Mouse (Mus musculus): ENCODE results near the gene Skiv2l. TPM values are rescaled to one million over a fixed set of nuclear protein-coding genes. Genes with fewer than 3 reads are reported as not detected.

Gene Skiv2l
- polyA plus RNA-seq, 1 experiment from 2014 or later, result 24.3 TPM

DNA sequence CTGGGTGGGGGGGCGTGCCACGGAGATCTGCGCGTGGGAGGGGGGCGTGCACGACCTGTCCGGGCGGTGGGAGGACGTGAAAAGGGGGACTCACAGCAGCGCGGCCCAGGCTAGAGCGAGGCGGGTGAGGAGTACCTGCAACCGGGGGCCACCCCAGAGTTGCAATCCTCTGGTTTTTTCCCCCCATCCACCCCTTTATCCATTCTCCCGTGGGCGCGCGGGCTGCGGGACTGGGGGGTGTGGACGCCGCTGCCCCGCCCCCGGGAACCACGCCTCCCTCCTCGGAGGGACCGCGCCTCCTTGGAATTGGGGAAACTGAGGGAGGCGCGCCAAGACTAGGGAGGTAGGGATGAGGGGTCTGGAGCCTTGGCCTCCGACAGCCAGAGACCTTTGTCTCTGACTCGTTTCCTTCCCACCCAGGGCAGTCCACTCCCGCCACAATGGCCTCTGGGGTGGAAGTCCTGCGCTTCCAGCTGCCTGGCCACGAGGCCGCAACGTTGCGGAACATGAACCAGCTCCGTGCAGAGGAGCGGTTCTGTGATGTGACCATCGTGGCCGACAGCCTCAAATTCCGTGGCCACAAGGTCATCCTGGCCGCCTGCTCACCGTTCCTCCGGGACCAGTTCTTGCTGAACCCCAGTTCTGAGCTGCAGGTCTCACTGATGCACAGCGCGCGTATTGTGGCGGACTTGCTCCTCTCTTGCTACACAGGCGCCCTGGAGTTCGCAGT, 45.0 kb upstream of the Skiv2l start:
- H3K9me3 ChIP-seq (replicated peaks; ENCODE audit: control insufficient read depth, low read length), result no peaks in the 10 kb centered on the region
- no peaks in the 10 kb centered on the region for H3K27me3 ChIP-seq (ENCODE audit: control insufficient read depth, insufficient read depth, low read length)
- ATAC-seq (replicated peaks; ENCODE audit: insufficient number of reproducible peaks, low FRiP score, low TSS enrichment), result peak; percentile 6; the same call in 1 of the 2 replicates
- 10% methylated on average over 51 of the region's 51 CpGs for WGBS (ENCODE audit: insufficient replicate concordance)
- H3K9ac ChIP-seq (ENCODE audit: low read depth, low read length), result peak overlapping the region; percentile 96
- peak overlapping the region; percentile 92 for H3K4me2 ChIP-seq
- peaks cover 9% of the 10 kb centered on the region for H3K36me3 ChIP-seq (ENCODE audit: control insufficient read depth, insufficient read depth, low read length)
- peaks cover 29% of the 10 kb centered on the region for H3K4me1 ChIP-seq (ENCODE audit: control insufficient read depth, insufficient read depth, low read length)
- H3K27ac ChIP-seq (ENCODE audit: low read depth, low read length), result peak overlapping the region; percentile 89
- H3K4me3 ChIP-seq (ENCODE audit: low read depth, low read length), result peak overlapping the region; percentile 95

DNA sequence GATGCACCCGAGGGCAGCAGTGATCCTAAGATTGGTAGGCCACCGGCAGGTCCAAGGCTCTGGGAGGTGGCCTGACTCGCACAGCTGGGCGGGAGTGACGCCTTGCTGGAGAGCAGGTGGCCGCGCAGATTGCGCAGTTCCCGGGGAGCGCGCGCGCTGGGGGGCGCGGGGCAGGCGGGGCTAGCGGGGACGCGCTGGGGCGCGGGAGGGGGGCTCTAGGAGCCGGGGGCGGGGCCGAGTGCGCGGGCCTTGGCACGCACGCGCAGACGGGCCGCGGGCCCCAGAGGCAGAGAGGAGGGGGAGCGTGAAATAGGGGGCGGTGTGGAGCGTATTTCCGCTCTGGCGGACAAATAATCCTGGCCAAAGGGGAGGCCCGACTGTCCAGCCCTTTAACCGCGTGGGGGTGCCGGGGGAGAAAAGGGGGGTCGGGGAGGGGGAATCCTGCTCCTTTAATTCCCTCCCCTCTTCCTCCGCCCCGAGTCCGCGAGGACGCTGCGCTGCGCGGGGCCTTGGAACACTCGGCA, 44.1 kb upstream of the Skiv2l start:
- peaks cover 29% of the 10 kb centered on the region for H3K4me1 ChIP-seq (ENCODE audit: control insufficient read depth, insufficient read depth, low read length)
- no peaks in the 10 kb centered on the region for H3K9me3 ChIP-seq (replicated peaks; ENCODE audit: control insufficient read depth, low read length)
- peak overlapping the region; percentile 92 for H3K4me2 ChIP-seq
- 2% methylated on average over 37 of the region's 51 CpGs for WGBS (ENCODE audit: insufficient replicate concordance)
- H3K27me3 ChIP-seq (ENCODE audit: control insufficient read depth, insufficient read depth, low read length), result no peaks in the 10 kb centered on the region
- ATAC-seq (replicated peaks; ENCODE audit: insufficient number of reproducible peaks, low FRiP score, low TSS enrichment), result peak; percentile 81
- peak overlapping the region; percentile 89 for H3K27ac ChIP-seq (ENCODE audit: low read depth, low read length)
- peak overlapping the region; percentile 96 for H3K9ac ChIP-seq (ENCODE audit: low read depth, low read length)
- H3K4me3 ChIP-seq (ENCODE audit: low read depth, low read length), result peak overlapping the region; percentile 95
- peaks cover 9% of the 10 kb centered on the region for H3K36me3 ChIP-seq (ENCODE audit: control insufficient read depth, insufficient read depth, low read length)

DNA sequence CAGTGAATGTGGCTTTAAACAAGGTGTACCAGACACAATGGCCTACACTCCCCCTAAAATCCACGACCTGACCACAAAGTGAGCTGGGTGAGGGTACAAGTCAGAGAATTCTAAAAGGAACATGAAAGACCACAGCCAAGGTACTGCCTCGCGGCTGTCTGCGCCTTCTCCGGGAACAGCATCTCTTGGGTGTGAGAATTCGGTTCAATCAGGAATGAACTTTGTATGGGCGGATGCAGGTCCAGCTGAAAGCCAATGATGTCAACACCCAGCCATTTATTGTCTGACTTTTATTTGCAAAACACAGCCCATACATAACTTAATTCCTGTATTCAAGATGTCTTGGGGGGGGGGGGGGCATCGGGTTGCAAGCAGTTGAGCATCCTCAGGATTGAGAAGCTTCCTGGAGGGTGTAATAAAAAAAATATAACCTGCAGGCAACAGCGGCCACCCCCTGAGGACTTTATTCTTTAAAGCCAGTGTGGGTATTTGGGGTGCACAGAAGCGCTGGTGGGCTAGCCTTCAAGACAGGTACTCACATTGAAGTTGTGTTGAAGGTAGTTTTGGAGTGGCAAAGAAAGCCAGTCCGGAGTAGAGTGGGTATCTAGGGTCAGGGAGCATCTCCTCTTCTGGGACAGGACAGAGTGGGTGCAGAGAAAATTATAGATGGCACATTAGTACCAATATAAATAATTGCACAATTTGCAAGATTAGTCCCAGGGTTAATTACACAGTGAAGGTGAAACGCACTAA, 43.2 kb upstream of the Skiv2l start:
- 75% methylated on average over 12 of the region's 12 CpGs for WGBS (ENCODE audit: insufficient replicate concordance)
- 0 out of 2 replicates have a peak overlapping the region, but pooled peaks have one; percentile 96 for H3K9ac ChIP-seq (ENCODE audit: low read depth, low read length)
- H3K9me3 ChIP-seq (replicated peaks; ENCODE audit: control insufficient read depth, low read length), result no peaks in the 10 kb centered on the region
- peaks cover 9% of the 10 kb centered on the region for H3K36me3 ChIP-seq (ENCODE audit: control insufficient read depth, insufficient read depth, low read length)
- ATAC-seq (replicated peaks; ENCODE audit: insufficient number of reproducible peaks, low FRiP score, low TSS enrichment), result no peak
- peak overlapping the region; percentile 95 for H3K4me3 ChIP-seq (ENCODE audit: low read depth, low read length)
- H3K27me3 ChIP-seq (ENCODE audit: control insufficient read depth, insufficient read depth, low read length), result no peaks in the 10 kb centered on the region
- peaks cover 29% of the 10 kb centered on the region for H3K4me1 ChIP-seq (ENCODE audit: control insufficient read depth, insufficient read depth, low read length)
- peak overlapping the region; percentile 89 for H3K27ac ChIP-seq (ENCODE audit: low read depth, low read length)
- H3K4me2 ChIP-seq, result peak overlapping the region; percentile 92

DNA sequence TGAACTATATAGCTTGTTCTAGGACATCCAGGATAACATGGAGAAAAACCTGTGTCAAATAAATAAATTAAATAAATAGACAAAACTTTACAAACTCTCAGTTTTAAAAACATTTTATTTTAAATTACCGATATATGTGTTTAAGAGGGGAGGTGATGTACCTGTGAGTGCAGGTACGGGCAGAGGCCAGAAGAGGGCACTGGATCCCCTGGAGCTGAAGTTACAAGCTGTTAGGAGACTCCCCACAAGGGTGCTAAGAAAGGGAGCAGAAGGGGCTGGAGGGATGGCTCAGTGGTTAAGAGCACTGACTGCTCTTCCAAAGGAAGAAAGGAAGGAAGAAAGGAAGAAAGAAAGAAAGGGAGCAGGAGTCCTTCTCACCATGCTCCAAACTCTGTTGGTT, 41.4 kb upstream of the Skiv2l start:
- Histone ChIP-seq H3K36me3 (ENCODE audit: control insufficient read depth, insufficient read depth, low read length) (peaks cover 8% of the 10 kb centered on the region), H3K27me3 (ENCODE audit: control insufficient read depth, insufficient read depth, low read length) (no peaks in the 10 kb centered on the region), H3K4me2 (no peak overlapping the region), H3K9me3 (replicated peaks; ENCODE audit: control insufficient read depth, low read length) (no peaks in the 10 kb centered on the region), H3K9ac (ENCODE audit: low read depth, low read length) (no peak overlapping the region), H3K4me1 (ENCODE audit: control insufficient read depth, insufficient read depth, low read length) (peaks cover 17% of the 10 kb centered on the region), H3K27ac (ENCODE audit: low read depth, low read length) (no peak overlapping the region), H3K4me3 (ENCODE audit: low read depth, low read length) (no peak overlapping the region)
- 92% methylated on average over 2 of the region's 2 CpGs for WGBS (ENCODE audit: insufficient replicate concordance)
- no peak for ATAC-seq (replicated peaks; ENCODE audit: insufficient number of reproducible peaks, low FRiP score, low TSS enrichment)

DNA sequence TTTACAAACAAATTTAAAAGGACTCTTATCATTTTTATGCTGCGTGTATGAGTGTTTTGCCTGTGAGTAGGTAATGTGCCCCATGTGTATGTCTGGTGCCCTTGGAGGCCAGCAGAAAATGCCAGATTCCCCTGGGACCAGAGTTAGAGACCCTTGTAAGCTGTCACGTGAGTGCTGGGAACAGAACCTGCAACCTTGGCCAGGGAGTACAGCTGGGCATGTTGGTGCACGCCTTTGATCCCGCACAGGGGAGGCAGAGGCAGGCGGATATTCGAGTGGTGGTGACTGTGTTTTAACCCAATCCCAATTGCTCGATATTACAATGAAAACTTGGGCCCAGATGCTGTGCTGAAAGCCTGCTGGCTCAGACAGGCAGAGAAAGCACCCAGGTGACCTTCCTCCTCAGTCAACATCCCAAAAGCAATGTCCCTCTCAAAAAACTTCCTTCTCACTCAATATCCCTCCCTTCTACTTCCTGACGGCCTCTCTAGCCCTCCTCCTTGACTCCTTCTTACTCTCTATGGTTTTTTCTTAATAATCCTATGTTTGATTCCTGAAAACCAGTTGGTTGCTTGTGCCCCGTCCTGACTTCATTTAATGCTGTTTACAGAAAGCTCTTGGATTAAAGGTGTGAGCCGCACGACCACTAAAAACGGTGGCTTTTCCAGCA, 40.2 kb upstream of the Skiv2l start:
- no peak overlapping the region for H3K9ac ChIP-seq (ENCODE audit: low read depth, low read length)
- H3K36me3 ChIP-seq (ENCODE audit: control insufficient read depth, insufficient read depth, low read length), result no peaks in the 10 kb centered on the region
- no peaks in the 10 kb centered on the region for H3K27me3 ChIP-seq (ENCODE audit: control insufficient read depth, insufficient read depth, low read length)
- WGBS (ENCODE audit: insufficient replicate concordance), result 83% methylated on average over 12 of the region's 12 CpGs
- no peak overlapping the region for H3K4me2 ChIP-seq
- ATAC-seq (replicated peaks; ENCODE audit: insufficient number of reproducible peaks, low FRiP score, low TSS enrichment), result no peak
- no peak overlapping the region for H3K27ac ChIP-seq (ENCODE audit: low read depth, low read length)
- no peaks in the 10 kb centered on the region for H3K9me3 ChIP-seq (replicated peaks; ENCODE audit: control insufficient read depth, low read length)
- H3K4me1 ChIP-seq (ENCODE audit: control insufficient read depth, insufficient read depth, low read length), result peaks cover 10% of the 10 kb centered on the region
- no peak overlapping the region for H3K4me3 ChIP-seq (ENCODE audit: low read depth, low read length)

DNA sequence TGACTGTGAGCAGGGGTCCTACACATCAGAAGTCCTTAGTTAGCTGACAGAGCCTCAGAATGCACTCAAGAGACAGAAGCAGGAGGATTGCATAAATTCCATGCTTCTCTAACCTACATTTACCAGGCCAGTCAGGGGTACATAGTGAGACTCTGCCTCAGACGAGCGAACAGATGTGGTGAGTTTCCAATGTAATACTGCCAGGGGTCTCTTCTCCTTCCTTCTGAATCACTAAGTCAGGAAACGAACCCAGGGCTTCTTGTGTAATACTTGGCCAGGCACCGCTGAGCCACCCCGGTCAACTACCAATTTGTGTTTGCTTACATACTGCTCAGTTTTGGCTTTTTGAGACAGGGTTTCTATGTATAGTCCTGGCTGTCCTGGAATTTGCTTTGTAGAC, 37.9 kb upstream of the Skiv2l start:
- no peak overlapping the region for H3K4me3 ChIP-seq (ENCODE audit: low read depth, low read length)
- H3K27ac ChIP-seq (ENCODE audit: low read depth, low read length), result no peak overlapping the region
- H3K27me3 ChIP-seq (ENCODE audit: control insufficient read depth, insufficient read depth, low read length), result no peaks in the 10 kb centered on the region
- no peaks in the 10 kb centered on the region for H3K9me3 ChIP-seq (replicated peaks; ENCODE audit: control insufficient read depth, low read length)
- no peak overlapping the region for H3K9ac ChIP-seq (ENCODE audit: low read depth, low read length)
- H3K4me1 ChIP-seq (ENCODE audit: control insufficient read depth, insufficient read depth, low read length), result 0 out of 2 replicates have a peak, but pooled peaks cover 4% of the 10 kb centered on the region
- 77% methylated on average over 5 of the region's 5 CpGs for WGBS (ENCODE audit: insufficient replicate concordance)
- ATAC-seq (replicated peaks; ENCODE audit: insufficient number of reproducible peaks, low FRiP score, low TSS enrichment), result no peak
- H3K36me3 ChIP-seq (ENCODE audit: control insufficient read depth, insufficient read depth, low read length), result no peaks in the 10 kb centered on the region
- H3K4me2 ChIP-seq, result no peak overlapping the region

DNA sequence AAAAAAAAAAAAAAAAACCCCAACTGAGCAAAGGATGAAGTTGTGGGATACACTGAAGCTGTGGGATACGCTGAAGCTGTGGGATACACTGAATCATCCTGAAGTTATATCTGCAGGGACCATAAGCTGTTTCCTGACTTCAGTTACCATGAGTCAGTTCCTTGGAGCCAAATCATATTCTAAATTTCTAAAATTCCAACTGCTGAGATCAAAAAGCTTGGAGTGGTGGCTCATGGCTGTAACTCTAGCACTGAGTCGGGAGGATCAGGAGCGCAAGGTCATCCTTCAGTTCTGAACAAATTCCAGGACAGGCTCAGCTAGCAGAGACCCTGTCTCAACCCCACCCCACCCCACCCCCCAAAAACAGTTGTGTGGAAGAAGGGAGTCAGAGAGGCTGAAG, 35.6 kb upstream of the Skiv2l start:
- ATAC-seq (replicated peaks; ENCODE audit: insufficient number of reproducible peaks, low FRiP score, low TSS enrichment), result no peak
- Histone ChIP-seq H3K4me1 (ENCODE audit: control insufficient read depth, insufficient read depth, low read length) (0 out of 2 replicates have a peak, but pooled peaks cover 4% of the 10 kb centered on the region), H3K9me3 (replicated peaks; ENCODE audit: control insufficient read depth, low read length) (no peaks in the 10 kb centered on the region), H3K4me2 (no peak overlapping the region), H3K9ac (ENCODE audit: low read depth, low read length) (no peak overlapping the region), H3K36me3 (ENCODE audit: control insufficient read depth, insufficient read depth, low read length) (no peaks in the 10 kb centered on the region), H3K27ac (ENCODE audit: low read depth, low read length) (no peak overlapping the region), H3K27me3 (ENCODE audit: control insufficient read depth, insufficient read depth, low read length) (no peaks in the 10 kb centered on the region; the same call in 1 of the 2 replicates), H3K4me3 (ENCODE audit: low read depth, low read length) (no peak overlapping the region)
- 69% methylated on average over 3 of the region's 3 CpGs for WGBS (ENCODE audit: insufficient replicate concordance)

DNA sequence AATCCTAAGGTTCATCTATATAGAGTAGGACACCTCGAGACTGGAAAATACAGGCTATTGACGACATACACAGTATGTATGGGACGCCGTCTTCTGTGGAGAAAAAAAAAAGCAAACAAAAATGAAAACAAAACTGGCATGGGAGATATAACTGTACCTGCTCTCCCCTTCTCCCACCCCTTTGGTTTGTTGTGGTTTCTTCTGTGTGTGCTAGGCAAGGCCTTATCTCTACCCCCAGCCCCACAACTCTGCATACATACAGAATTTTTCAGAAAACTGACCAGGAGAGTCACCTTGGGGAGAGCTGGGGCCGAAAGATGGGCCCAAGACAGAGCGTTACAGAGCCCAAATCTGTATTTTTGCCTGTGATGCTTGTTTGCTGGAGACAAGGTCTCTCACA, 34.7 kb upstream of the Skiv2l start:
- Histone ChIP-seq H3K4me1 (ENCODE audit: control insufficient read depth, insufficient read depth, low read length) (0 out of 2 replicates have a peak, but pooled peaks cover 4% of the 10 kb centered on the region), H3K9ac (ENCODE audit: low read depth, low read length) (no peak overlapping the region), H3K4me2 (no peak overlapping the region), H3K4me3 (ENCODE audit: low read depth, low read length) (no peak overlapping the region), H3K27ac (ENCODE audit: low read depth, low read length) (no peak overlapping the region), H3K27me3 (ENCODE audit: control insufficient read depth, insufficient read depth, low read length) (no peaks in the 10 kb centered on the region; the same call in 1 of the 2 replicates), H3K9me3 (replicated peaks; ENCODE audit: control insufficient read depth, low read length) (no peaks in the 10 kb centered on the region), H3K36me3 (ENCODE audit: control insufficient read depth, insufficient read depth, low read length) (no peaks in the 10 kb centered on the region)
- no peak for ATAC-seq (replicated peaks; ENCODE audit: insufficient number of reproducible peaks, low FRiP score, low TSS enrichment)
- WGBS (ENCODE audit: insufficient replicate concordance), result 86% methylated on average over 6 of the region's 6 CpGs

Measured in heart, embryonic 11.5 days (tissue).